Mouse (Mus musculus) intestine, postnatal 0 days (tissue): ENCODE measurements around the gene P4hb. TPM values are rescaled to one million over a fixed set of nuclear protein-coding genes. Genes with fewer than 3 reads are reported as not detected.
A peak's percentile ranks its signal among the peaks of the same experiment; 100 is the strongest.

ENCODE experiments used
- ATAC-seq: fragments of 200-750 bp; cut with Nextera tagmentation; 2 replicates; pipeline ENCODE4 v1.8.0; 2017; ENCODE audit warnings: mild to moderate bottlenecking, moderate TSS enrichment, moderate library complexity
- H3K27ac ChIP-seq: fragments of 300-500 bp; sonication (generic); 2 replicates; pipeline ENCODE4 v1.5.1; 2014; ENCODE audit warnings: mild to moderate bottlenecking, low read depth, low read length, moderate library complexity
- H3K27me3 ChIP-seq: fragments of 300-500 bp; sonication (generic); replicated peaks from 2 replicates; pipeline ENCODE4 v1.6.1; 2014; ENCODE audit warnings: low read length, mixed read lengths; ENCODE audit not compliant: control insufficient read depth, insufficient read depth
- H3K36me3 ChIP-seq: fragments of 300-500 bp; sonication (generic); 2 replicates; pipeline ENCODE4 v1.6.1; 2014; ENCODE audit warnings: mild to moderate bottlenecking, moderate library complexity; ENCODE audit not compliant: control insufficient read depth, insufficient read depth
- H3K4me1 ChIP-seq: fragments of 300-500 bp; sonication (generic); replicated peaks from 2 replicates; pipeline ENCODE4 v1.6.1; 2014; ENCODE audit warnings: antibody characterized with exemption, low read length, mixed read lengths; ENCODE audit not compliant: control insufficient read depth, insufficient read depth
- H3K4me2 ChIP-seq: fragments of 300-500 bp; sonication (generic); replicated peaks from 2 replicates; pipeline ENCODE4 v1.6.1; 2014; ENCODE audit warnings: low read depth, mild to moderate bottlenecking, moderate library complexity
- H3K4me3 ChIP-seq: fragments of 300-500 bp; sonication (generic); 2 replicates; pipeline ENCODE4 v1.5.1; 2014; ENCODE audit warnings: low read depth, low read length
- H3K9ac ChIP-seq: fragments of 300-500 bp; sonication (generic); 2 replicates; pipeline ENCODE4 v1.6.1; 2014; ENCODE audit warnings: mild to moderate bottlenecking, low read depth, low read length
- H3K9me3 ChIP-seq: fragments of 300-500 bp; sonication (generic); 2 replicates; pipeline ENCODE4 v1.6.1; 2016; ENCODE audit warnings: mixed run types; ENCODE audit not compliant: control insufficient read depth
- CTCF ChIP-seq: sonication (generic); IDR thresholded peaks from 2 replicates; pipeline ENCODE4 v1.5.1; 2016; ENCODE audit warnings: low read depth, mild to moderate bottlenecking, control low read depth, antibody characterized with exemption, moderate library complexity
- WGBS: fragments of 180-500 bp; shearing (Covaris S2); extraction: QIAGEN DNeasy Blood & Tissue Kit; methylation state at CpG from one replicate; pipeline ENCODE4 v1.1.7; 2014; 5-methylcytosine and 5-hydroxymethylcytosine counted together
- polyA plus RNA-seq: library from polyadenylated mRNA; unstranded; fragments of >200 nt; fragmentation: Nextera tagmentation; extraction: Ambion mirVana; gene quantifications from 2 replicates; pipeline ENCODE4 v1.2.1, GENCODE M21; 2015

Gene P4hb
- polyA plus RNA-seq, 1 experiment from 2014 or later, result 2,539 TPM

GRCm38 (mm10) chr11:120522581-120522980, 50.5 kb downstream of the P4hb start:
- Histone ChIP-seq H3K36me3 (no peaks in the 10 kb centered on the region), H3K9ac (no peak overlapping the region), H3K4me2 (no peak overlapping the region), H3K4me1 (no peaks in the 10 kb centered on the region), H3K4me3 (no peak overlapping the region), H3K27ac (no peak overlapping the region), H3K9me3 (no peaks in the 10 kb centered on the region), H3K27me3 (no peaks in the 10 kb centered on the region)
- WGBS, result 74% methylated on average over 8 of the region's 8 CpGs
- ATAC-seq, result no peak
- no peak for TF ChIP-seq CTCF

DNA sequence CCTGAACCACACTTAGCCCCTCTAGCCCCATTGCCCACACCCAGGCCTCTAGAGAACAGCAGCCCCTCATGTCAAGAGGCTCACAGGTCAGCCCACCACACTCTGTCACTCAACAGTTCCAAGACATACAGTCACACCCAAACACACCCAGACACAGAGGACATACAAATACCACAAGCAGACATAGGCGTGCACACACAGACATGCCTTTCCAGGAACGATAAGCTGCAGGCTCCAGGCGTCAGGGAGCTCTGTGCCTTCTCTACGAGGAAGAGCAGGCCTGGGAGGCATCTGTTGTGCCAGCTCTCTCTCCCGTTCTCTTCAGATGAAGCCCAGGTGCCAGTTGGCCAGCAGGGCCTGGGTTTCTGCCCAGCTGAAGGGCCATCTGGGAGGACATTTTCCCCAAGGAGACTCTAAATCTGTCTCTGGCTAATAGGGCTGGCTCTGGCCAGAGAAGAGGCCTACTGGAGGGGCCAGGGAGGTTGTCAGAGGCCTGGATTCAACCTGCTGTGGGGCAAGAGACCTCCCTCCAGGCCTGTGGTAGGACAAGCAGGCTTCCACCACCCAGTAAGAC, 52.0 kb downstream of the P4hb start:
- ATAC-seq, result no peak
- Histone ChIP-seq H3K27me3 (no peaks in the 10 kb centered on the region), H3K36me3 (no peaks in the 10 kb centered on the region), H3K9me3 (no peaks in the 10 kb centered on the region), H3K4me3 (no peak overlapping the region), H3K4me1 (no peaks in the 10 kb centered on the region), H3K27ac (peak overlapping the region; percentile 47), H3K9ac (no peak overlapping the region), H3K4me2 (no peak overlapping the region)
- TF ChIP-seq CTCF, result no peak
- WGBS, result 40% methylated on average over 5 of the region's 5 CpGs

DNA sequence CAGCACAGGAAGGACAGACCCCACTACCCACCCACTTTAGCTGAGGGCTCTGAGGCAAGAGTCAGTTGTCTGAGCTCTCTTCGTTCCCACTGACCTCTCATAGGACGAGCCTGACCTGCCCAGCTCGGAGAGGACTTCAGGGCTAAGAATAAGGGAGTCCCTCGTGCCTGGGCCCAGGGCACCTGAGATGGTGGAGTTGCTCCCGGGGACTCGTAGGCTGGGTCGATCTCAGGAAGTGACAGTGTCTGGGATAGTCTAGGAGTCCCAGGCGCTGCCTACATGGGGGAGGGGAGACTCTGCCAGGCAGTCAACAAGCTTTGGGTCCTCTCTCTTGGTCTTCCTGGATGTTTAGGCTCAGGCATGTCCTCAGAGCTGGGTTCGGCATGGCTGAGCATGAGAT, 52.6 kb downstream of the P4hb start:
- Histone ChIP-seq H3K9me3 (no peaks in the 10 kb centered on the region), H3K36me3 (no peaks in the 10 kb centered on the region), H3K4me3 (no peak overlapping the region), H3K9ac (no peak overlapping the region), H3K27me3 (no peaks in the 10 kb centered on the region), H3K4me1 (no peaks in the 10 kb centered on the region), H3K4me2 (no peak overlapping the region), H3K27ac (peak overlapping the region; percentile 47)
- 70% methylated on average over 9 of the region's 9 CpGs for WGBS
- ATAC-seq, result no peak
- TF ChIP-seq CTCF, result no peak

- H3K9me3 ChIP-seq, result no peaks in the 10 kb centered on the region
- H3K9ac ChIP-seq, result no peak overlapping the region; the same call in 1 of the 2 replicates
- 51% methylated on average over 9 of the region's 9 CpGs for whole genome bisulfite sequencing
- 0 out of 2 replicates have a peak overlapping the region, but pooled peaks have one; percentile 7 for H3K27ac ChIP-seq
- H3K4me2 ChIP-seq, result no peak overlapping the region
- no peak for ATAC-seq
- TF ChIP-seq CTCF, result no peak
- H3K36me3 ChIP-seq, result no peaks in the 10 kb centered on the region
- H3K27me3 ChIP-seq, result no peaks in the 10 kb centered on the region
- H3K4me3 ChIP-seq, result no peak overlapping the region
- no peaks in the 10 kb centered on the region for H3K4me1 ChIP-seq
Measured at GRCm38 (mm10) chr11:120519738-120520137, 53.3 kb downstream of the P4hb start.

GRCm38 (mm10) chr11:120518558-120518957, 54.5 kb downstream of the P4hb start:
- peak overlapping the region; percentile 96 for H3K27ac ChIP-seq
- TF ChIP-seq CTCF, result no peak
- peak overlapping the region; percentile 37; the same call in 1 of the 2 replicates for H3K4me2 ChIP-seq
- H3K9ac ChIP-seq, result 0 out of 2 replicates have a peak overlapping the region, but pooled peaks have one; percentile 11
- WGBS, result 26% methylated on average over 6 of the region's 6 CpGs
- ATAC-seq, result peak; percentile 84
- H3K36me3 ChIP-seq, result no peaks in the 10 kb centered on the region
- no peaks in the 10 kb centered on the region for H3K4me1 ChIP-seq
- H3K9me3 ChIP-seq, result no peaks in the 10 kb centered on the region
- H3K4me3 ChIP-seq, result no peak overlapping the region
- no peaks in the 10 kb centered on the region for H3K27me3 ChIP-seq

DNA sequence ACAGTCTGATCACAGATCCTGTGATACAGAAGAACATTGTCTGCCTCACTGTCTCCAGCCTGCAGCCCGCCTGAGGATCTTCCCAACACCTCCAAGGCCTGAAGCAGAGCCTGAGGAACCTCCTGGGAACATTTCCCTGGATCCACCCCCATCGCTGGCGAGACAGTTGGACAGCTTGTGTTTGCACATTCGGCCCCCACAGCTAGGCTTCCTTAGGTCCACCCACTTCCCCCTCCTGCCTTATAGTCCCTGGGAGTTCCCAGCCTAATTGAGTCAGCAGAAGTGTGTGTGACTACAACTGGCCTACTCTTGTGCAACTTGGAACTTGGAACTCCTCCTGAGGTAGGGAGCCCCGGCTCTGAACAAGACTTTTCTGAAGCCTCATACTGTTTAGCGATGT, 55.0 kb downstream of the P4hb start:
- no peaks in the 10 kb centered on the region for H3K9me3 ChIP-seq
- WGBS, result 31% methylated on average over 6 of the region's 6 CpGs
- H3K4me1 ChIP-seq, result no peaks in the 10 kb centered on the region
- no peaks in the 10 kb centered on the region for H3K27me3 ChIP-seq
- H3K27ac ChIP-seq, result peak overlapping the region; percentile 96
- H3K4me3 ChIP-seq, result no peak overlapping the region
- H3K9ac ChIP-seq, result 0 out of 2 replicates have a peak overlapping the region, but pooled peaks have one; percentile 11
- H3K4me2 ChIP-seq, result peak overlapping the region; percentile 37; the same call in 1 of the 2 replicates
- no peaks in the 10 kb centered on the region for H3K36me3 ChIP-seq
- TF ChIP-seq CTCF, result no peak
- ATAC-seq, result peak; percentile 87

DNA sequence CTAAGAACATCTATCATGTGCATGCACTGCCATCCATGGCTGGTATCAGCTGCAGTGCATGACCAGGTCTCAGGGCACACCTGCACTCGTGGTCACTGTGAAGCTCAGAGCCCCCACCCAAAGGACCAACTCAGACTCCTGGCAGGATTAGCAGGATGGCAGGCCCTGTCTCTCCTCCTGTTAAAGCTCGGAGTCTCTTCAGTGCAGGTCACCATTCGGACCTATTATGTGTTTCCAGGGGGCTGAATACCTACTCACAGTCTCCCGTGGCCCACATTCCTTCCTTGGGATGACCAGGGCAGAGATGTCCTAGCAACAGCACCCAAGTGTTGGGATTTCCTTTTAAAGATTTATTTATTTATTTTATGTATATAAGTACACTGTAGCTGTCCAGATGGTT, 55.9 kb downstream of the P4hb start:
- TF ChIP-seq CTCF, result no peak
- Histone ChIP-seq H3K4me3 (no peak overlapping the region), H3K9me3 (no peaks in the 10 kb centered on the region), H3K36me3 (no peaks in the 10 kb centered on the region), H3K4me1 (no peaks in the 10 kb centered on the region), H3K27ac (0 out of 2 replicates have a peak overlapping the region, but pooled peaks have one; percentile 41), H3K9ac (no peak overlapping the region), H3K4me2 (no peak overlapping the region), H3K27me3 (no peaks in the 10 kb centered on the region)
- WGBS, result 78% methylated on average over 4 of the region's 4 CpGs
- ATAC-seq, result no peak
